Mouse (Mus musculus): ENCODE data around the gene Xylt2. TPM values are rescaled to one million over a fixed set of nuclear protein-coding genes. Genes with fewer than 3 reads are reported as not detected.

Gene Xylt2
- polyA plus RNA-seq, 1 experiment, result 188 TPM

- Histone ChIP-seq H3K4me3 (ENCODE audit: insufficient read depth, low read length) (no peak overlapping the region), H3K27ac (ENCODE audit: insufficient read depth, low read depth, low read length) (no peak overlapping the region), H3K4me1 (ENCODE audit: control insufficient read depth, insufficient read depth, low read length) (no peaks in the 10 kb centered on the region)
- TF ChIP-seq POLR2A (IDR thresholded peaks at IDR 0.05; ENCODE audit: borderline replicate concordance, low read depth, low read length) (no peak), CTCF (IDR thresholded peaks at IDR 0.05; ENCODE audit: low read depth, low read length) (no peak)
Observed at GRCm38 (mm10) chr11:94646457-94646856, 30.9 kb downstream of the Xylt2 start.

- no peak overlapping the region for H3K4me3 ChIP-seq (ENCODE audit: insufficient read depth, low read length)
- no peaks in the 10 kb centered on the region for H3K4me1 ChIP-seq (ENCODE audit: control insufficient read depth, insufficient read depth, low read length)
- TF ChIP-seq CTCF (IDR thresholded peaks at IDR 0.05; ENCODE audit: low read depth, low read length), result no peak
- no peak for TF ChIP-seq POLR2A (IDR thresholded peaks at IDR 0.05; ENCODE audit: borderline replicate concordance, low read depth, low read length)
- no peak overlapping the region for H3K27ac ChIP-seq (ENCODE audit: insufficient read depth, low read depth, low read length)
Observed at GRCm38 (mm10) chr11:94644461-94645219, 32.7 kb downstream of the Xylt2 start.

- Histone ChIP-seq H3K4me3 (ENCODE audit: insufficient read depth, low read length) (no peak overlapping the region), H3K27ac (ENCODE audit: insufficient read depth, low read depth, low read length) (no peak overlapping the region), H3K4me1 (ENCODE audit: control insufficient read depth, insufficient read depth, low read length) (peaks cover 11% of the 10 kb centered on the region)
- no peak for TF ChIP-seq CTCF (IDR thresholded peaks at IDR 0.05; ENCODE audit: low read depth, low read length)
- no peak for TF ChIP-seq POLR2A (IDR thresholded peaks at IDR 0.05; ENCODE audit: borderline replicate concordance, low read depth, low read length)
Observed at GRCm38 (mm10) chr11:94634431-94634830, 42.9 kb downstream of the Xylt2 start.

- Histone ChIP-seq H3K27ac (ENCODE audit: insufficient read depth, low read depth, low read length) (no peak overlapping the region), H3K4me1 (ENCODE audit: control insufficient read depth, insufficient read depth, low read length) (peaks cover 11% of the 10 kb centered on the region), H3K4me3 (ENCODE audit: insufficient read depth, low read length) (no peak overlapping the region)
- TF ChIP-seq CTCF (IDR thresholded peaks at IDR 0.05; ENCODE audit: low read depth, low read length) (no peak), POLR2A (IDR thresholded peaks at IDR 0.05; ENCODE audit: borderline replicate concordance, low read depth, low read length) (no peak)
Observed at GRCm38 (mm10) chr11:94632988-94633387, 44.3 kb downstream of the Xylt2 start.

- H3K4me3 ChIP-seq (ENCODE audit: insufficient read depth, low read length), result no peak overlapping the region
- H3K4me1 ChIP-seq (ENCODE audit: control insufficient read depth, insufficient read depth, low read length), result peaks cover 11% of the 10 kb centered on the region
- TF ChIP-seq POLR2A (IDR thresholded peaks at IDR 0.05; ENCODE audit: borderline replicate concordance, low read depth, low read length) (no peak), CTCF (IDR thresholded peaks at IDR 0.05; ENCODE audit: low read depth, low read length) (no peak)
- H3K27ac ChIP-seq (ENCODE audit: insufficient read depth, low read depth, low read length), result no peak overlapping the region
Observed at GRCm38 (mm10) chr11:94631969-94632368, 45.3 kb downstream of the Xylt2 start.

- Histone ChIP-seq H3K4me3 (ENCODE audit: insufficient read depth, low read length) (peak overlapping the region; percentile 86), H3K4me1 (ENCODE audit: control insufficient read depth, insufficient read depth, low read length) (peaks cover 11% of the 10 kb centered on the region), H3K27ac (ENCODE audit: insufficient read depth, low read depth, low read length) (peak overlapping the region; percentile 43)
- TF ChIP-seq POLR2A (IDR thresholded peaks at IDR 0.05; ENCODE audit: borderline replicate concordance, low read depth, low read length) (no peak), CTCF (IDR thresholded peaks at IDR 0.05; ENCODE audit: low read depth, low read length) (no peak)
Observed at GRCm38 (mm10) chr11:94630199-94631011, 46.9 kb downstream of the Xylt2 start.

- Histone ChIP-seq H3K4me1 (ENCODE audit: control insufficient read depth, insufficient read depth, low read length) (peaks cover 11% of the 10 kb centered on the region), H3K4me3 (ENCODE audit: insufficient read depth, low read length) (peak overlapping the region; percentile 86), H3K27ac (ENCODE audit: insufficient read depth, low read depth, low read length) (peak overlapping the region; percentile 43)
- no peak for TF ChIP-seq POLR2A (IDR thresholded peaks at IDR 0.05; ENCODE audit: borderline replicate concordance, low read depth, low read length)
- TF ChIP-seq CTCF (IDR thresholded peaks at IDR 0.05; ENCODE audit: low read depth, low read length), result no peak
Observed at GRCm38 (mm10) chr11:94629884-94630198, 47.5 kb downstream of the Xylt2 start.

GRCm38 (mm10) chr11:94629199-94629883, 48.0 kb downstream of the Xylt2 start, which contains the start of gene Lrrc59:
Gene Lrrc59 (plus strand): TSS chr11:94629767.
- Histone ChIP-seq H3K4me1 (ENCODE audit: control insufficient read depth, insufficient read depth, low read length) (peaks cover 11% of the 10 kb centered on the region), H3K27ac (ENCODE audit: insufficient read depth, low read depth, low read length) (peak within 1 kb of the TSS; percentile 43), H3K4me3 (ENCODE audit: insufficient read depth, low read length) (peak within 1 kb of the TSS; percentile 86)
- TF ChIP-seq POLR2A (IDR thresholded peaks at IDR 0.05; ENCODE audit: borderline replicate concordance, low read depth, low read length) (no peak), CTCF (IDR thresholded peaks at IDR 0.05; ENCODE audit: low read depth, low read length) (peak; percentile 52)

GRCm38 (mm10) chr11:94622162-94622561, 55.2 kb downstream of the Xylt2 start:
- Histone ChIP-seq H3K4me1 (ENCODE audit: control insufficient read depth, insufficient read depth, low read length) (peaks cover 6% of the 10 kb centered on the region; the same call in 1 of the 2 replicates), H3K4me3 (ENCODE audit: insufficient read depth, low read length) (no peak overlapping the region), H3K27ac (ENCODE audit: insufficient read depth, low read depth, low read length) (no peak overlapping the region)
- TF ChIP-seq POLR2A (IDR thresholded peaks at IDR 0.05; ENCODE audit: borderline replicate concordance, low read depth, low read length), result no peak
- no peak for TF ChIP-seq CTCF (IDR thresholded peaks at IDR 0.05; ENCODE audit: low read depth, low read length)
